Mouse (Mus musculus): ENCODE measurements around the gene 1700001O22Rik. TPM values are rescaled to one million over a fixed set of nuclear protein-coding genes. Genes with fewer than 3 reads are reported as not detected.
A peak's percentile ranks its signal among the peaks of the same experiment; 100 is the strongest.

The 1700001O22Rik gene
- polyA plus RNA-seq, 1 experiment = 4.7 TPM

GRCm38 (mm10) chr2:30773313-30774005 is 30.0 kb downstream of the 1700001O22Rik start:
- no peaks in the 10 kb centered on the region for H3K27me3 ChIP-seq (ENCODE audit: control insufficient read depth, insufficient read depth, low read length)
- no peak overlapping the region for H3K27ac ChIP-seq (ENCODE audit: insufficient read depth, low read length)
- peak in 1 of 2 experiments; percentile 21 for DNase-seq
- TF ChIP-seq POLR2A (IDR thresholded peaks at IDR 0.05; ENCODE audit: borderline replicate concordance, insufficient read depth, low read length) (no peak), CTCF (IDR thresholded peaks at IDR 0.05; ENCODE audit: borderline replicate concordance, insufficient read depth, low read depth, low read length) (no peak)
- 75% methylated on average over 8 of the region's 8 CpGs for WGBS
- no peak overlapping the region for H3K4me3 ChIP-seq (replicated peaks; ENCODE audit: insufficient read depth, low read depth, low read length)
- H3K4me1 ChIP-seq (ENCODE audit: control insufficient read depth, insufficient read depth, low read length) = peaks cover 10% of the 10 kb centered on the region

DNA sequence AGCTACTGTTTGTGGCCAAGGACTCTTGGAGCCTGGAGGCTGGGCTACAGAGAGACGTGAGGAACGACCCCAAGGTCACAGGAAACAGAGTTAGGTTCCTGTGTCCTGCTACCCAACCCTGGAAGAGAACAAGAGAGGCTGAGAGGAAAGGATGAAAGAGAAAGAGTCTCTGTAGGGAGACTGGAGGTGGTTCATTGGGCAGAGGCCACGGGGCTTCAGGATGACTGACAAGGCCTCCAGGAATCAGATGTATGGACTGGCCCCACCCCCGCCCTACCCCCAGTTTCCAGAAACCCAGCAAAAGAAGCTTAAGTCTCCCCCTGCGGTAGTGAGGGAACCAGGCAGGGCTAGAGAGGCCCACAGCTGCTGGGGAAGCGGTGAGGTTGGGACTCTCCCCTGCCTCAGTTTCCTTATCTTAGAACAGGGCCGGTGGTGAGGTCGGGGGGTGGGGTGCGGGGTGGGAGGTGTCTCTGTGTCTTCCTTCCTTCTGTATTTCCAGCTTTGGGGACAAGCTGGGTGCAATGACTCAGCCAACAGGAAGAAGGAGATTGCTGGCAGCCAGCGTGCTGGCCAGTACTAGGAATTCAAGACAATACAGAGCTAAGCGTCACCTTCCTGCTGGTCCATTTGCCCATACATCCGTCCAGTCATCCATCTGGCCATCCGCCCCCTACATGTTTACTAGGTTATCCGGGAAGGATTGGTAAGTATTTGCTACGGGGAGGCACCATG is 30.7 kb downstream of the 1700001O22Rik start:
- H3K27me3 ChIP-seq (ENCODE audit: control insufficient read depth, insufficient read depth, low read length) = no peaks in the 10 kb centered on the region
- H3K27ac ChIP-seq (ENCODE audit: insufficient read depth, low read length) = no peak overlapping the region
- WGBS = 53% methylated on average over 15 of the region's 15 CpGs
- peaks cover 10% of the 10 kb centered on the region for H3K4me1 ChIP-seq (ENCODE audit: control insufficient read depth, insufficient read depth, low read length)
- peak in 1 of 2 experiments; percentile 24 for DNase-seq
- TF ChIP-seq POLR2A (IDR thresholded peaks at IDR 0.05; ENCODE audit: borderline replicate concordance, insufficient read depth, low read length) (no peak), CTCF (IDR thresholded peaks at IDR 0.05; ENCODE audit: borderline replicate concordance, insufficient read depth, low read depth, low read length) (no peak)
- H3K4me3 ChIP-seq (replicated peaks; ENCODE audit: insufficient read depth, low read depth, low read length) = no peak overlapping the region

- no peaks in the 10 kb centered on the region for H3K27me3 ChIP-seq (ENCODE audit: control insufficient read depth, insufficient read depth, low read length)
- H3K4me1 ChIP-seq (ENCODE audit: control insufficient read depth, insufficient read depth, low read length) = peaks cover 10% of the 10 kb centered on the region
- H3K27ac ChIP-seq (ENCODE audit: insufficient read depth, low read length) = peak overlapping the region; percentile 19
- H3K4me3 ChIP-seq (replicated peaks; ENCODE audit: insufficient read depth, low read depth, low read length) = peak overlapping the region; percentile 41
- DNase-seq = peak; percentile 71 to 73
- 2% methylated on average over 19 of the region's 19 CpGs for WGBS
- TF ChIP-seq CTCF (IDR thresholded peaks at IDR 0.05; ENCODE audit: borderline replicate concordance, insufficient read depth, low read depth, low read length) = no peak
- TF ChIP-seq POLR2A (IDR thresholded peaks at IDR 0.05; ENCODE audit: borderline replicate concordance, insufficient read depth, low read length) = peak; percentile 57; the same call in 1 of the 2 replicates
Measured at GRCm38 (mm10) chr2:30771806-30772460, 31.5 kb downstream of the 1700001O22Rik start.

GRCm38 (mm10) chr2:30771368-30771805 is 32.1 kb downstream of the 1700001O22Rik start:
- TF ChIP-seq CTCF (IDR thresholded peaks at IDR 0.05; ENCODE audit: borderline replicate concordance, insufficient read depth, low read depth, low read length) = no peak
- TF ChIP-seq POLR2A (IDR thresholded peaks at IDR 0.05; ENCODE audit: borderline replicate concordance, insufficient read depth, low read length) = no peak
- Histone ChIP-seq H3K27me3 (ENCODE audit: control insufficient read depth, insufficient read depth, low read length) (no peaks in the 10 kb centered on the region), H3K4me1 (ENCODE audit: control insufficient read depth, insufficient read depth, low read length) (peaks cover 10% of the 10 kb centered on the region), H3K27ac (ENCODE audit: insufficient read depth, low read length) (peak overlapping the region; percentile 19), H3K4me3 (replicated peaks; ENCODE audit: insufficient read depth, low read depth, low read length) (peak overlapping the region; percentile 41)
- WGBS = 2% methylated on average over 50 of the region's 51 CpGs
- no peak for DNase-seq

- no peak for DNase-seq
- TF ChIP-seq POLR2A (IDR thresholded peaks at IDR 0.05; ENCODE audit: borderline replicate concordance, insufficient read depth, low read length) (no peak), CTCF (IDR thresholded peaks at IDR 0.05; ENCODE audit: borderline replicate concordance, insufficient read depth, low read depth, low read length) (peak; percentile 48; the same call in 1 of the 2 replicates)
- no peak overlapping the region for H3K4me3 ChIP-seq (replicated peaks; ENCODE audit: insufficient read depth, low read depth, low read length)
- H3K27ac ChIP-seq (ENCODE audit: insufficient read depth, low read length) = no peak overlapping the region
- H3K27me3 ChIP-seq (ENCODE audit: control insufficient read depth, insufficient read depth, low read length) = no peaks in the 10 kb centered on the region
- H3K4me1 ChIP-seq (ENCODE audit: control insufficient read depth, insufficient read depth, low read length) = peaks cover 10% of the 10 kb centered on the region
- WGBS = 51% methylated on average over 6 of the region's 6 CpGs
Measured at GRCm38 (mm10) chr2:30769187-30769586, 34.3 kb downstream of the 1700001O22Rik start.

- H3K27me3 ChIP-seq (ENCODE audit: control insufficient read depth, insufficient read depth, low read length) = no peaks in the 10 kb centered on the region
- H3K27ac ChIP-seq (ENCODE audit: insufficient read depth, low read length) = no peak overlapping the region
- DNase-seq = no peak
- 89% methylated on average over 5 of the region's 5 CpGs for WGBS
- no peak overlapping the region for H3K4me3 ChIP-seq (replicated peaks; ENCODE audit: insufficient read depth, low read depth, low read length)
- TF ChIP-seq CTCF (IDR thresholded peaks at IDR 0.05; ENCODE audit: borderline replicate concordance, insufficient read depth, low read depth, low read length) = no peak
- peaks cover 10% of the 10 kb centered on the region for H3K4me1 ChIP-seq (ENCODE audit: control insufficient read depth, insufficient read depth, low read length)
Measured at GRCm38 (mm10) chr2:30768529-30768928, 34.9 kb downstream of the 1700001O22Rik start.

DNA sequence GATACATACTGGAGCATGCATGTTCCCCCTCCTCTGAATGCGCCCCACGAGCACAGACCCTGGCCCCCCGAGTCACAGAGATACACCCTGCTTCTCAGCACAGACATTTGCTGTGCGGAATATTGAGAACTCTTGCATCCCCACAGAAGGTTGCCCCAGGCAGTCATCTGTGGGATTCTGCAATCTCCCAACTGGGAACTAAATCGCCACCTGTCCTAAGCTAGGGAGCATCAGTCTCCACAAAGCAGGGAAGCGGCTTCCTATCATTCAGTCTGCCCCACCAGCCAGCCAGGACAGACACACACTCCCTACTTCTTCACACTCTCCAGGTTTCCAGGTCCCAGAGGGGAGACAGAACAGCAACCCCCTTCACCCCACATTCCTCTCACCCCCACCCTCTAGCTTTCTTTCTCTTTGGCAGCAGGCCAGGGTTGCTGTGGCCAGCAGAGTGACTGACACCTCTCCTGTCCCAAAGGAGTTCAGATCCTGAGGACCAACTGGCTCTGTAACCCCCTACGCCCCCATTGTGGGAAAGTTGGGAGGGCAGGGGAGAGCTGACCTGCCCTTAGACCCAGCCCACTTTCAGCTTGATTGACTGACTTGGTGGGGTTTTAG is 35.7 kb downstream of the 1700001O22Rik start:
- H3K4me1 ChIP-seq (ENCODE audit: control insufficient read depth, insufficient read depth, low read length) = peaks cover 6% of the 10 kb centered on the region
- no peak overlapping the region for H3K4me3 ChIP-seq (replicated peaks; ENCODE audit: insufficient read depth, low read depth, low read length)
- DNase-seq = no peak
- WGBS = 59% methylated on average over 7 of the region's 7 CpGs
- H3K27ac ChIP-seq (ENCODE audit: insufficient read depth, low read length) = no peak overlapping the region
- no peak for TF ChIP-seq CTCF (IDR thresholded peaks at IDR 0.05; ENCODE audit: borderline replicate concordance, insufficient read depth, low read depth, low read length)
- no peak for TF ChIP-seq POLR2A (IDR thresholded peaks at IDR 0.05; ENCODE audit: borderline replicate concordance, insufficient read depth, low read length)
- no peaks in the 10 kb centered on the region for H3K27me3 ChIP-seq (ENCODE audit: control insufficient read depth, insufficient read depth, low read length)
